Mouse (Mus musculus): ENCODE data around the gene Rabep1. TPM values are rescaled to one million over a fixed set of nuclear protein-coding genes. Genes with fewer than 3 reads are reported as not detected.

Rabep1 gene
- total RNA-seq, 2 experiments from 2014 or later, result 128 to 130 TPM

- intact Hi-C loops (cut with DNase I), result no loop called here
- DNase-seq (ENCODE audit: low spot score in 2 of 2), result no peak
Measured at GRCm38 (mm10) chr11:70964222-70964907, 119.8 kb downstream of the Rabep1 start.

DNA sequence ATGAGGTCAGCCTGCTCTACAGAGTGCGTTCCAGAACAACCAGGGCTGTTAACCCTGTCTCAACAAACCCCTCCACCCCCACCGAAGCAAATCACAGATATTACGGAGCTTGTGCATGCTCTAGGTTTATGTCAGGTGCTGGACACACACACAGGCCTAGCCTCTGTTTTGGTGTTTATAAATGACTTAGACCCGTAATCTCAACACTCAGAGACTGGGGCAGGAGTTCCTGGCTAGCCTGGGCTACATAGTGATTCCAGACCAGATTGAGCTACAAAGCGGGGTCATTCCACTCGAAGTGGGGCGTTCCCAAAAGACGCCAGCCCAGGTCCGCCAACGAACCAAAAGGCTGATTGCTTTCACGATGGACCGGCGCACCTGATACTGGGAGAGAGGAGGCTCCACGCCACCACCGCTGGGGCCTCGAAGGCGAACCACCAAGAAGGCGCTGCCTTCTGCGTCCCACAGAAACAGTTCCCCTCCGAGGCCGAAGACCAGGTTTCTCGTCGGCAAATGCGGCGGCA, 124.8 kb downstream of the Rabep1 start:
- no peak for DNase-seq (ENCODE audit: low spot score in 2 of 2)
- intact Hi-C loops (cut with DNase I), result no loop called here

DNA sequence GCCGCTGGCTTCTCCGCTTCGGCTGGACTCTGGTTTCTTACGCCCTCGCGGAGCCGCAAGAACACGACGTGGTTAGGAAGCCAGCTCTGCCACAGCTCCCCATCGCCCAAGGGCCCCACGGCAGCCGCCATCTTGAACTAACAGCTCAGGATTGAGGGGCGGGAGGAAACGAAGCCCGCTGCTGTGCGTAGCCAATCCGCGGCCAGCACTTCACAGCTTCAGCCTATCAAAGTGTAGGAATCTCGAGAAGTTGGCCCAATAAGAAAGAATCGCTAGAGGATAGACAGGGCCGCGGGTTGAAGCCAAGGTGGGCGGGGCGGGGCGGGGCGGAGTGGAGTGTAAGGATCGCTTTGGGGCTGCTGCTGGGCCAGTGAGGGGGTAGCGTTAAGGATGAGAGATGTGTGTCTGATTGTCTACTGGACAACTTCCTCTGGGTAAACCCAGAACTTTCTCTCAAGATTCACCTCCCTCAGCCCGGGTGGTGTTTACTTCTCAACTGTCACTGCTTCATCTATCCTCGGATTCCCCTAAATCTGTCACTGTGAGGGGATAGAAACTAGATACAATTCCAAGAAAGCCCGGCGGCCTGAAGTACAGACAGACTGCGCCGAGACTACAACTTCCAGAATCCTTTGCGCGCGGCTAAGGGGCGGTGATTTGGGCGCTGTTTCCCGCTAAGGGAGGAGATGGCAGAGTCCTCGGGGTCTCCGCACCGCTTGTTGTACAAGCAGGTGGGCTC, 125.4 kb downstream of the Rabep1 start, which contains the start of the genes Nup88 and Rpain:
Gene Nup88 (minus strand): TSS at position 153 of the 739 bp plus-strand sequence.
Gene Rpain (plus strand): TSS at position 393 of the 739 bp plus-strand sequence.
- peak; percentile 94 to 98 for DNase-seq (ENCODE audit: low spot score in 2 of 2)
- intact Hi-C loops (cut with DNase I), result no loop called here

GRCm38 (mm10) chr11:70970560-70971540, 126.3 kb downstream of the Rabep1 start:
- intact Hi-C loops (cut with DNase I), result no loop called here
- DNase-seq (ENCODE audit: low spot score in 2 of 2), result peak in 1 of 2 experiments; percentile 61

DNA sequence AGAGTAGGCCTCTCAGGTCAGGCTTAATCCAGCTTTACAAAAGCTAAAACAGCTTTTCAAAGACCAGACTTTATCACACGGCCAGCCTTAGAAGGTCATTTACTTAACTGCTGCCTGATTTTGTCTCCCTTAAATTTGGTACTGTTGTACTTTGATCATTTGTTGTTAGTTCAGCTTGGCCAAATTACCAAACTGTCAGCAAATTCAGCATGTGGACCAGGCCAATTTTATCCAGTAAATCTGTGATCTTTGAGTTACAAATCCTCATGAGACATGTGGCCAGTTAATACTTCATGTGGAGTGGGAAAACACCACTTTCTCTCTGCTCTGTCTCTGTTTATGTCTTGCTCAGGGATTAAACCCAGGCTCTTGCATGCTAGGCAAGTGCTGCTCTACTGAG, 128.0 kb downstream of the Rabep1 start:
- no peak for DNase-seq (ENCODE audit: low spot score in 2 of 2)
- intact Hi-C loops (cut with DNase I), result no loop called here

DNA sequence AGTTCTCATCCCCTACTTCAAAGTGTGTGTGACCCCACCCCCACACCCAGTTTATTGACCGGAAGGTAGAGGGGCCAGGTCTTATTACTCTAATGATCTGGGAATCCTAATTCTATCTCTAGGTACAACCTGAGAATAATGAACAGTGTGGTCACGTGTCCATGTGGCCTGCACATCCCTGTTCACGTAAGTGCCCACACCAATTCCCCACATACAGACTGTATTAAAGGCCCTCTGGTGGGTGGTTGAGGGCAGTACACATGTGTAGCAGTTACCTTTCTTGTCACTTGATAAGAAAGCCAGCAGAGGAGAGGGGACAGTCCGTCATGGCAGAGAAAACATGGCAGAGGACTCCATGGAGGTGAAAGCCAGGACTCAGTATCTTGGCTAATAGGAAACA, 129.4 kb downstream of the Rabep1 start:
- DNase-seq (ENCODE audit: low spot score in 2 of 2), result no peak
- intact Hi-C loops (cut with DNase I), result no loop called here

- peak in 1 of 2 experiments; percentile 60 for DNase-seq (ENCODE audit: low spot score in 2 of 2)
- intact Hi-C loops (cut with DNase I), result no loop called here
Measured at GRCm38 (mm10) chr11:70975193-70975592, 130.6 kb downstream of the Rabep1 start.

GRCm38 (mm10) chr11:70977293-70977692, 132.7 kb downstream of the Rabep1 start:
- intact Hi-C loops (cut with DNase I), result no loop called here

DNA sequence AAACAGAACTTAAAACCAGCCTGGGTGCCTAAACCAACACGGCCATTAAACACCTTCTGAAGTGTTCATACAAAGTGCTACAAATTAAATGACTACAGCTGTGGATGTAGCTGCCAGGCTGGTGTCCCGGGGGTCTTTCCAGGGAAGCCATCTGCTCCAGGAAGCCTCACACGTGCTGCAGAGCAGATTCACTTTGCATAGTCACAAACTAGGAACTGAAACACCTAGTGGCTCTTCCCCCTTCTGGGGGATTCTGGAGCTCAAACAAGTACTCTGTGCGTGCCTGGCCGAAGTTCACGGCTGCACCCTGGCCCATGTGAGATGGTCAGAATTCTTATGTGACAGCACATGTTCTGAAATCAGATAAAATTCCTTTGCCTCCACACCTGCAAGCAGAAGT, 135.7 kb downstream of the Rabep1 start:
- intact Hi-C loops (cut with DNase I), result no loop called here
- DNase-seq (ENCODE audit: low spot score in 2 of 2), result no peak

More at GRCm38 (mm10) chr11:70977293-70977692, 132.7 kb downstream of the Rabep1 start:
- no peak for DNase-seq (ENCODE audit: low spot score in 2 of 2)

DNA sequence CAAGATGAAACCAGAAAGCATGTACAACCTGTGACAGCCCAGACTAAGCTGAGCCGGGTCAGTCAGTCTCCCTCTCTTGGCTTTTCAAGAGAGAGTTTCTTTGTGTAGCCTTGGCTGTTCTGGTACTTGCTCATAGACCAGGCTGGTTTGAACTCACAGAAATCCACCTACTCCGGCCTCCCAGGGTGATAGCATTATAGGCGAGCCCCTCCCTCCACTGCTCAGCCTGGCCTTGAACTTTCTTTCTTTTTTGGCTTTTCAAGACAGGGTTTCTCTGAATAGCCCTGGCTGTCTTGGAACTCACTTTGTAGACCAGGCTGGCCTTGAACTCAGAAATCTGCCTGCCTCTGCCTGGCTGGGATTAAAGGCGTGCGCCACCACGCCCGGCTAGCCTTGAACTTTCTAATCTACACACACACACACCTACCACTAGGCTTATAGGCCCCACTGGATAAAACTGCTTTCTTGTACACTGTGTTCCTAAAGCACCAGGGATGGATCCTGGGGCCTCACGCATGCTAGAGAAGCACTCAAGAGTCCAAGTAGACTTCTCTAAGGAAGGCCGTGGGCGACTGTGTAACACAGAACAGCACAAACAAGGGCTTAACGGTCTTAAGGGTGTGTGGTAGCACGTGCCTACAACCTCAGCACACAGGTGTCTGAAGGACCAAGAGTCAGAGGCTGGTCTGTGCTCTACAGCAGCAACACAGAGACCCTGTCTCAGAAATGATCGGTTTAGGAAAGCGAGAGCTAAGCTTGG, 136.4 kb downstream of the Rabep1 start:
- intact Hi-C loops (cut with DNase I), result no loop called here
- DNase-seq (ENCODE audit: low spot score in 2 of 2), result no peak

GRCm38 (mm10) chr11:70982030-70982429, 137.5 kb downstream of the Rabep1 start:
- no peak for DNase-seq (ENCODE audit: low spot score in 2 of 2)
- intact Hi-C loops (cut with DNase I), result no loop called here

DNA sequence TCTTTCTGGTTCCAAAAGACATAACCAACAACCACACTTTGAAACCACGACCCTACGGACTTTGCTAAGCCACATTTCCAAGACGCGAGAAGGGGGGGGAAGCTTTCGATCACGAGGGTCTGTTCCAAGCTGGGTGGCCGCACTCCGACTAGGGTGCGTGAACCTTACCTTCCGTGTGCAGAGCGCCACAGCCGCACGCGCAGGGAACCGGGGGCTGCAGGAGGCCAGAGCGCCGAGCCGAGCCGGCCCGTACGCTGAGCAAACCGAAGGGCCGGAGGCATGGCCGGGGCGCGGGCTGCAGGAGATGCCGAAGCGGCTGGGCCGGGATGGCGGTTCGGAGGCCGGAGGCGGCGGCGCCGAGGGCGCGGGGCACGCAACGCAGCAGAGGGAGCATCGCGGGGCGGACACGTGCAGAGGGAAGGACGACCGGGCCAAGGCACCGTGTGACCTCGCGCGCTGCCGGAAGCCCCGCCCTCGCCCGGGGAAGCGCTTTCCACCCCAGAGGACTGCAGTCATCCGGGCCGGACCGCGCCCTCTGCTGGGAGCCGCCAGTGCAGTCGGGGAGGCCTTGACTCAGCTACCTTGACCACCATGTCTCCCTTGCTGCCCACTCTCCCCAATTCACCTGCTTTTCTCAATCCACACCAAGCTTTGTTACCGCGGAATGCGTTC, 138.1 kb downstream of the Rabep1 start, which contains the start of gene C1qbp:
Gene C1qbp (minus strand): TSS at position 470 of the 672 bp plus-strand sequence.
- DNase-seq (ENCODE audit: low spot score in 2 of 2), result peak; percentile 93 to 94
- intact Hi-C loops (cut with DNase I), result loop anchor here (1.0 kb wide), 1 partner anchor 70 kb away; no protein-coding TSS in a partner anchor

Other genes with a start within 250 kb of the Rabep1 start
- gene 4930544D05Rik, start 228.9 kb upstream of the Rabep1 start, total RNA-seq (2021), result not detected
- gene Chrne, start 225.6 kb upstream of the Rabep1 start, total RNA-seq (2021), result not detected
- not detected for gene Gp1ba, start 205.7 kb upstream of the Rabep1 start, total RNA-seq (2021)
- 10 to 100 TPM; 78.6 to 81.4 TPM for gene Rnf167, start 197.5 kb upstream of the Rabep1 start, total RNA-seq (2021)
- gene Slc25a11, start 197.3 kb upstream of the Rabep1 start, total RNA-seq (2021), result 100 to 1,000 TPM; 110 to 117 TPM
- gene Pfn1, start 190.1 kb upstream of the Rabep1 start, total RNA-seq (2021), result 100 to 1,000 TPM; 221 to 239 TPM
- gene Eno3, start 187.6 kb upstream of the Rabep1 start, total RNA-seq (2021), result 1 to 10 TPM; 7.0 to 9.0 TPM
- 10 to 100 TPM; 49.3 to 50.7 TPM for gene Spag7, start 175.4 kb upstream of the Rabep1 start, total RNA-seq (2021)
- gene Camta2, start 156.7 kb upstream of the Rabep1 start, total RNA-seq (2021), result 100 to 1,000 TPM; 226 to 234 TPM
- 1 to 10 TPM; 1.5 to 2.5 TPM for gene Inca1, start 144.6 kb upstream of the Rabep1 start, total RNA-seq (2021)
- 10 to 100 TPM; 51.3 to 53.2 TPM for gene Kif1c, start 144.2 kb upstream of the Rabep1 start, total RNA-seq (2021)
- 10 to 100 TPM; 16.4 to 17.2 TPM for gene Zfp3, start 80.6 kb upstream of the Rabep1 start, total RNA-seq (2021)
- gene Scimp, start 32.2 kb upstream of the Rabep1 start, total RNA-seq (2021), result not detected
- gene Nup88, start 125.2 kb downstream of the Rabep1 start, total RNA-seq (2021), result 10 to 100 TPM; 56.1 to 61.1 TPM
- 10 to 100 TPM; 33.1 to 37.1 TPM for gene Rpain, start 125.4 kb downstream of the Rabep1 start, total RNA-seq (2021)
- 10 to 100 TPM; 94.2 to 98.5 TPM for gene C1qbp, start 138.2 kb downstream of the Rabep1 start, total RNA-seq (2021)
- 10 to 100 TPM; 26.9 to 27.2 TPM for gene Dhx33, start 159.7 kb downstream of the Rabep1 start, total RNA-seq (2021)
- gene Mis12, start 174.8 kb downstream of the Rabep1 start, total RNA-seq (2021), result 10 to 100 TPM; 16.1 to 16.3 TPM
- 10 to 100 TPM; 23.5 to 25.8 TPM for gene Derl2, start 175.1 kb downstream of the Rabep1 start, total RNA-seq (2021)
- 100 to 1,000 TPM; 227 to 230 TPM for gene 6330403K07Rik, start 188.7 kb downstream of the Rabep1 start, total RNA-seq (2021)

Measured in left cerebral cortex, postnatal 25 days (tissue).